Mouse (Mus musculus) mesoderm, embryonic 11.5 days (tissue): Measurements from ENCODE around the gene Shank3.

Experiments used
- DNase-seq: peaks from one replicate; pipeline ENCODE4 v3.0.0-alpha.2; 2012; ENCODE audit warnings: low read depth, low spot score

Shank3 gene

DNA sequence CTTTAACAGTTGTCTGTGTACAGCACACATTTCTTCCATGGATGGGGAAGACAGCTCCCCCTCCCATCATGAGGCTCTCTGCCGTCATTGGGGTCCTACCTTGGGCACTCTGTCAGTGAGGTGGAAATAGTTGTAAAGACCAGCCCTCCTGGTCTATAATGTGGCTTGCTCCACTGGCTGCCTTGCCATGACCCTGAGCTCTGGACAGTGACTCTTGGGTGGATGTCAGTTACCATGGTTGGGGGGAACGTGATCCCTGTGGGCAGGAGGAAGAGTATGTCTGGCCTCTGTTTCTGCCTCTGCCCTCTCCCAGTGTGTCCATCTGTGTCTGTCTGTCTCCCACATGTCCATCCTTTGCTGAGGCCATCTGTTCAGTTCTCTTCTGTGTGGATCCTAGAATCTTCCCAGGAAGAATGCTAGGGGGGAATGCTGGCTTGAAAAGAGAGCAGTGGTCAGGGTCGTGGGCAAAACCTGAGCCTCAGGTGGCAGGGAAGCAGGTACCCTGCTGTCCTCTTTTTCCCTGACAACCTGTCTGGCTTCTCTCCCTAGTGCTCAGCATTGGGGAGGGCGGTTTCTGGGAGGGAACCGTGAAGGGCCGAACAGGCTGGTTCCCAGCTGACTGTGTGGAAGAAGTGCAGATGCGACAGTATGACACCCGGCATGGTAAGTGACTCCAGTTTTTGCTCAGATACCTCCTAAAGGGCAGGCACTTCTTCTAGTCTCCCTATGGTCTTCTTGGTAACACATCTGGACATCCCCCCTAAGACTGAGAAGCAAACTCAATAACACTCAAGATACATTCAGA, 25.4 kb downstream of the Shank3 start:
- no peak for DNase-seq

DNA sequence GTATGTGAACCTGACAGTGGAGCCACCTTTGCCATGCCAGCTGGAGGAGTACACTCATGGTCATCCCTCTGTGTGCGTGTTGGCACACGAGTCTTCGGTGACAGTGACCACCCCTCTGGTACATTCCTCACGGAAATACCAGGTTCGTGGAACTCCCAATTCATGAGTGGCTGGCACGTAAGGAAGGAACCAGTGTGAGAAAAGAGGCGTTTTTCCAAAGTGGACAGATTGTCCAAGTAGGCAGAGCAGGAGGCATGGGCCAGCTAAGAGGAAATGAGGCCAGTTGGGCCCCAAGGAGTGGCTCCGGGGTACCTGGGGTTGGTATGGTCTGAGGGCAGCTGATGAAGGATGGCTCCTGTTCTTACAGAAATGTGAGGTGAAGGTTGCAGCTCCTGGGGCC, 26.0 kb downstream of the Shank3 start:
- DNase-seq = no peak

DNA sequence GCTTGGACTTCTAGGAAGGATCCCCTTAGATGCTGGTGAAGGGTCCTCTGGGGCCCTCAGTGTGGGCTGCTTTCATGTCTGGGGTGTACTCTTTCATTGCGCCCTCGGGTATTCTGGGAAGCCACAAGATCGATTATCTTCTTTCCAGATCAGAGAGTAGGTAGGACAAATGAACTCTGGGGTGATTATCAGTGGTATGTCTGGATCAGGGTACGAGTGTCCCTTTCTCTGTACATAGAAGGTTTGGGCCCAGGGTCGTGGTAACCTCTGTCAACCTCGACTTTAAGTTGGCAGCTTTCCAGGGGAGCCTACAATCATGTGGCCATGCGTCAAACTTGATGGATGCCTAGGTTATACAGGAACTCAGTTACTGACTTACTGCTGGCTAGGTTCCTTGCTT, 26.5 kb downstream of the Shank3 start:
- no peak for DNase-seq

DNA sequence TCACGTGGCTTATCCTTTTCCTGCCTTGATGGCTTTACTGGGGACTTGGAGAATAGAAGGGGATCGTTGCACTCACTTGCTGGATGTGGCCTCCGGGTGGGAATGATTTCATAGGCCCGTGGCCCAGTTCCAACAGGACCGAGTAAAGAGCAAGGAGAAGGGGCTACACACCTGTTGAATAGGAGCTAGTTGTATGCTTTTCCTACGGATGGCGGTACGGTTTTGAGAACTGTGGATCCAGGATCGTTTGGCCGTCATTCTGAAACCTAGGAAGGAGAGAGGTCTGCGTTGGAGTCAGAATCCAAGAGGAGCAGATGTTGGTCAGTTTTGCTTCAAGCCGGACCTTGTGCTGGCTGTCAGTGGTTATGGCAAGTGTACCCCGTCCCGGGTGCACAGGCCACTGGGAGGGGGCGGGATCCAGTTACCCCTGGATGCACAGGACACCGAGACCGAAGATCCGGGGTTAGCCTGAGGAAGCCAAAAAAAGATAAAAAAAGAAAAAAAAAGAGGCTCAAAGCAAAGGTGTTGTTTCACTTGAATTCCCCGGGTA, 27.4 kb downstream of the Shank3 start:
- DNase-seq = no peak

DNA sequence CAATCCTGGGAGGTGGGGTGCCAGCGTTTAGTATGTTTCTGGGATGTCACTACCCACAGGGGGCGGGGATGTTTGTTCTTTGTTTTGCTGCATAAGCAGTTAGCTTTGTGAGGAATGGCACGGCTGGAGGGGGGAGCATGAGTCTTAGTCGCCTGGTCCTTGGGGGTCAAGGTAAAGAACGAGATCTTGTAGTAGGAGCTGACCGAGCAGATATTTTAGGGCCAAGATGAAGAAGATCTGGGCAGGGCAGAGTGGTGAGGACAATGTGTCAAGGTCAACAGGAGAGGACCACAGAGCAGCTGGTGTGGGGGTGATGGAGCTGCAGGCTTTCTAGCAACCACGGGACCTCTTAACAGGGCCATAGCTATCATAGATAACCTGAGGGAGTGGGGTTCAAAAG, 28.0 kb downstream of the Shank3 start:
- DNase-seq = no peak

DNA sequence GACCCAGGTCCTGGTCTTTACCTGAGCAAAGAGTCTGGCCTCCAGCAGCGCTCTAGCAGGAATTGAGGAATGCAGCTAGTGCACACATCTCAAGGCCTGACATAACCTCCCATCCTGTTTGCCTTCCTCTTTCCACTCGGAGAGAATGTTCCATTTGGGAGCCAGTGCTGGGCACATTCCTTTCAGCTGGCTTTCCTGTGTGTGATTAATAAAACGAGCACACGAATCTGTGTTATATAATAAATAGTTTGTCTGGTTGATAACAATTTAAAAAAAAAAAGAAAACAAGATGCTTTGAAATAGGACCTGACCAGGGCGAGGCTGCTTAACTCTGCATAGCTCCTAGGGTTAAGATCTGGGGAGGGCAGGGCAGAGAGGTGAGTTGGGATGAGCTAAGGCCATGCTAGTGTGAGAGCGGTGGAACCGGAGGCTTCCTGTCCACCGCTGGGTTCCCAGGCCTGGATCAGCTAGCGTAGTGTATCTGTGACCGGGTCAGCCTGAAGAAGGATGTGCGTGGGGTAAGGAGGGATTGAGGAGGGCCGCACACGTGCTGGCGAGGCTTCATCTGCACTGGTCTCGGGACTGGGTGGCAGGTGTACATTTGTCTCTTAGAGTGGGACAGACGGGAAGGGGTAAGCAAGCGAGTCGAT, 28.9 kb downstream of the Shank3 start:
- DNase-seq = no peak

DNA sequence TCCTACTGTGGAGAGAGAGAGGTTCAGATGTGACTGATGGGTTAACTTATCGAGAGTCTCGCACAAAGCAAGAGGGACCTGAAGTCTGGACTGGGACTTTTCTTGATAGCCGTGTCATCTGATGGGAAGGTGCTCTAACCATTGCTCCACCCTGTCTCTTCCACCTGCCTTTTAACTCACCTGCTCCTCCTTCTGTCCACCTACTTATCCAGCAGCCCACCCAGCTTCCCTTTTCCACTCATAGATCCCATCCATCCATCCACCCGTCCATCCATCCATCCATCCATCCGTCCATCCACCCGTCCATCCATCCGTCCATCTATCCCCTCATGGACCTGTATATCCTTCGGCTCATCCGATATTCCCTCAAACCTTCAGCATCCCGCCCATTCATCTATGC, 29.5 kb downstream of the Shank3 start:
- no peak for DNase-seq

DNA sequence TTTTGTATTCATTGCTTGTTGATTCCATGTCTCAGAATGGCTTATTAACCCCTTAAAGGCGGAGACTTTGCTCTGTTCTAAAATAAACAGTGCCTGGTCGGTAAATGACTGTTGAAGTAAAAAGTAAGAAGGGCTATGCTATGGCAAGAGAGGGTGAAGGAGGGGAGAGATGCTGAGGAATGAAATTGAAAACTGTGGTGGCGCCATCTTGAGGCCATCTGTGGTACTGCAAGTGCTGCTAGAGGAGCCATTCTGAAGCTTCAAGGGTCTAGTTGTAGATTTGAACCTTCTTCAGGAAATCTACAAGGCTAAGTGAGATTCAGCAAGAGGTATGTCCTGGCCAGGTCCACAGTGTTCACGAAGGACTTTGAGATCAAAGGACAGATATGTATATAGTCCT, 30.9 kb downstream of the Shank3 start:
- peak; percentile 67 for DNase-seq

DNA sequence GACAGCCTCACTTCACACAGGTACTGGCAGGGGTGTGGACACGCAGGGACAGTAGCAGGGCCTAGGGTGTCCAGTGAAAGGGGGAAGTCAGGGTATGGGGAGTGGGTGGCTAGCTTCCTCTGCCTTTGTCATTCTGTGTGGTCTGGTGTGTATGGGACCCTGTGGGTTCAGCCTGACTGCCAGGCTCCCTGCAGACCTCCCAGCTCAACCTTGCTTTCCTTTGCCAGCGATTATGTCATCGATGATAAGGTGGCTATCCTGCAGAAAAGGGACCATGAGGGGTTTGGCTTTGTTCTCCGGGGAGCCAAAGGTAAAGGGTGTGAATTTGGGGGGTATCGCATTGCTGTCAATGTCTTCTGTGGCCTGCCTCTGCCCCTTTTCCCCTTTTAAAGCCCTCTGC, 32.0 kb downstream of the Shank3 start:
- DNase-seq = no peak

DNA sequence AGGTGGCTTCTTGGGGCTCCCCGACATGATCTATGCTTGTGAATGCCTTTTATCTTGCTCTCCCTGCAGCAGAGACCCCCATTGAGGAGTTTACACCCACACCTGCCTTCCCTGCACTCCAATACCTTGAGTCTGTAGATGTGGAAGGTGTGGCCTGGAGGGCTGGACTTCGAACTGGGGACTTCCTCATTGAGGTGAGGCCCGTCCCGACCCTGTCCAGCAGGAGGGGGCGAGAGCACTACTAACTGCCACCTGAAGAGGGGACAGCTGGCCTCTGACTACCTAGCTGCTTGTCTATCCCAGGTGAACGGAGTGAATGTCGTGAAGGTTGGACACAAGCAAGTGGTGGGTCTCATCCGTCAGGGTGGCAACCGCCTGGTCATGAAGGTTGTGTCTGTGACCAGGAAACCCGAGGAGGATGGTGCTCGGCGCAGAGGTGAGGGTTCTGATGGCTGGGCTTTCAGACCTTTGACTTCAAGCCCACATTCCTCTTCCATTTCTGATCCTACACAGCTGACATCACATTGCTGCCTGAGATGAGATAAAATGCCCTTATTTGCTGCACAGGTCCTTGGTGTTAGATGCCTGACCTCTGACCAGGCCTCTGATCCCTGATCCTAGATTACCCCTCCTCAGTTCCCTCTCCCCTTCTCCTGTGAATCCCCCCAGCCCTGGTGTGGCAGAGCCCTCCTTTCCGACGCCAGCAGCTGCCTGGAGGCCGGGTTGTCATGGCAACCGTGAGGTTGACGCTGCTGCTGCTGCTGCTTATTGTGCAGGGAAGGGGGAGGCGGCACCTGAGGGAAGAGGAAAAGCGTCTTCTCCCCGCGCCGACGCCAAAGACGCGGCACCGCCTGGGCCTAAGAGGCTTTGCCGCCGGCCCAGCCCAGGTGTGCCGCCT, 32.9 kb downstream of the Shank3 start:
- DNase-seq = peak; percentile 86

DNA sequence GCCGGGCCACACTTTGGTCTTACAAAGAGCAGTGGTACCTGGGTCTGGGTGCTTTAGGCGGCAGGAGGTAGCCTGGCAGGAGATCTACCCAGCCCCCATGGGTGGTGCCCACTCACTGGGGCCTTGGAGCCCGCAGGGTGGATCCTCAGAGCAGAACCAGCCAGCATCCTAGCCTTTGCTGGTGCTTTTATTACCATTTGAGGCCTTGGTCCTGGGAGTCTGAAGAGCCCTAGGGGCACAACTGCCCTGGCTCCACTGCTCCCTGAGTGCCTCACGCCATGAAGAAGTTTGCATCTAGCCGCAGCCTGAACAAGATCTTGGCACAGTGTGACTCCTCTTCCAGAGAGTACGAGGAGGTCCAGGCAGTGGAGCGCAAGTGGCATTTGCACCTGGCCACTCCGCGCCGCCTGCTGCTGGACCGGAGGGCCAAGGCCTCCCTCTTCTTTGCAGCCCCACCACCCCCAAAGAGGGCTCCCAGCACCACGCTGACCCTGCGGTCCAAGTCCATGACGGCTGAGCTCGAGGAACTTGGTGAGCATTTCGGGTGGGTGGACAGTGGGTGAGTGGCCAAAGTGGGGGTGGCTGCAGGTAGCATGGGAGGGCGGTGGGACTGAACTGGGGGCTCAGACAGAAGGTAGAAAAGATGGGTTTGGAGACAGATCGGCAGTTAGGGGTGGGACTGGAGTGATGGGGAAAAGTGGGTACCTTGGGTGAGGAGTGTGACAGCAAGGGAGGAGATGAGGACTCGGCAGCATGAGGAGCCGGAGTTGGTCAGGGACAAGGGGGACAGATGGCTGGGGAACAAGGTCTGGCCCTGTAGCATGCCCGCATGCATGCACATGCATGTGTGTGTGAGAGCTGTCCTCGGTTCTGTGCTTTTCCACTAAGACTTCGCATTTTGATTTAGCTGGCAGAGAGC, 33.8 kb downstream of the Shank3 start:
- no peak for DNase-seq

DNA sequence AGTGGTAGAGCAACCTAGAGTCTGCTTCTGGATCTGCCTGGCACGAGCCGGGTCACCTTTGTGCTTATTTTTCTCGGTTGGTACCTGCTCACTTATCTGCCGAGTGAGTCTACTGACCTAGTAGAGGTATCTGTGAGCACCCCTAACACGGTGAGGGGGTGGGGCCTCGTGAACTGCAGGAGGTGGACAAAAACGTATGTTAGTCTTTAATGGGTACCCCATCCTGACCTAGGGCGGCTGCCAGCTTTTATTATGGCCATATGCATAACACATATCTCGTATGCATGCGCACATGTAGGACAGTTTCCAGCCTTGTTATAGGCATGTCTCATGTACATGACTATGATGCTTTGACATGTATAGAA, 34.4 kb downstream of the Shank3 start:
- no peak for DNase-seq

DNA sequence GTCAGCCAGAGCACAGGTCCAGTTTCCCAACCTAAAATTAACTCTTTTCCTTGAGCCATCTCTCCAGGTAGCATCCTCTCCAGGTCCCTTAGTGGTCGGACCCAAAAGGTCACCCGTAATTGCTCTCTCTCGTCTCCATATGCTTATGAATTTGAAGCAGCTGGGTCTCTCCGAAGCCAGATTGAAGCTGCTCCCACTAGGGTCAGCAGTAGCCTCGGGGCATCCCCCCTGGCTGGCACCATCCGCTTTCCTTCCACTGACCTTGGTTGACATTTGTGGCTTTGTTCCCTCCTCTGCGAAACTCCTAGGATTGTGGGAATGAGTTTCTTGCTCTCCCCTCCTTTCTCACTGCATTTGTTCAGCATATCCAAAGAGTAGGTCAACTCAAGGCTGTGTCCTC, 44.7 kb downstream of the Shank3 start:
- DNase-seq = no peak

DNA sequence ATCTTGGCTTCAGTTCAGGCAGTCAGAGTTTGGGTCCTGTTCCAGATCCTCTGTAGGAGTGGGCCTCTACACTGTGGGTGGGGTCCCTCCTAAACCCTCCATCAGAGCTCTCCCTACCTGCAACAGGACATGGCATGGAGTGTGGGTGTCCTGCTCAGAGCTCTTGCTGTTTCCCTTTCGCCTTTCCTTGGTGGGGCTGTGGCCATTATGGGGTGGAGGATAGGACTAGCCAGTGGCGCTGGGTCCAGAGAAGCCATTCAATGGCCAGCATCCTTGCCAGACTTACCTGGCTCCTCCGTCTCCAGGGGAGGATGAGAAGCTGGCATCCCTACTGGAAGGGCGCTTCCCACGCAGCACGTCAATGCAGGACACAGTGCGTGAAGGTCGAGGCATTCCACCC, 47.9 kb downstream of the Shank3 start:
- no peak for DNase-seq

DNA sequence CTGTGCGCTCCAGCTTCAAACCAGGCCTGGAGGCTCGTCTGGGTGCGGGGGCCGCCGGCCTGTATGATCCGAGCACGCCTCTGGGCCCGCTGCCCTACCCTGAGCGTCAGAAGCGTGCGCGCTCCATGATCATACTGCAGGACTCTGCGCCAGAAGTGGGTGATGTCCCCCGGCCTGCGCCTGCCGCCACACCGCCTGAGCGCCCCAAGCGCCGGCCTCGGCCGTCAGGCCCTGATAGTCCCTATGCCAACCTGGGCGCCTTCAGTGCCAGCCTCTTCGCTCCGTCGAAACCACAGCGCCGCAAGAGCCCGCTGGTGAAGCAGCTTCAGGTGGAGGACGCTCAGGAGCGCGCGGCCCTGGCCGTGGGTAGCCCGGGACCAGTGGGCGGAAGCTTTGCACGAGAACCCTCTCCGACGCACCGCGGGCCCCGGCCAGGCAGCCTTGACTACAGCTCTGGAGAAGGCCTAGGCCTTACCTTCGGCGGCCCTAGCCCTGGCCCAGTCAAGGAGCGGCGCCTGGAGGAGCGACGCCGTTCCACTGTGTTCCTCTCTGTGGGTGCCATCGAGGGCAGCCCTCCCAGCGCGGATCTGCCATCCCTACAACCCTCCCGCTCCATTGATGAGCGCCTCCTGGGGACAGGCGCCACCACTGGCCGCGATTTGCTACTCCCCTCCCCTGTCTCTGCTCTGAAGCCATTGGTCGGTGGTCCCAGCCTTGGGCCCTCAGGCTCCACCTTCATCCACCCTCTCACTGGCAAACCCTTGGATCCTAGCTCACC, 48.6 kb downstream of the Shank3 start:
- peak; percentile 76 for DNase-seq

DNA sequence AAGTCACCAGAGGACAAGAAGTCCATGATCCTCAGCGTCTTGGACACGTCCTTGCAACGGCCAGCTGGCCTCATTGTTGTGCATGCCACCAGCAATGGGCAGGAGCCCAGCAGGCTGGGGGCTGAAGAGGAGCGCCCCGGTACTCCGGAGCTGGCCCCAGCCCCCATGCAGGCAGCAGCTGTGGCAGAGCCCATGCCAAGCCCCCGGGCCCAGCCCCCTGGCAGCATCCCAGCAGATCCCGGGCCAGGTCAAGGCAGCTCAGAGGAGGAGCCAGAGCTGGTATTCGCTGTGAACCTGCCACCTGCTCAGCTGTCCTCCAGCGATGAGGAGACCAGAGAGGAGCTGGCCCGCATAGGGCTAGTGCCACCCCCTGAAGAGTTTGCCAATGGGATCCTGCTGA, 49.4 kb downstream of the Shank3 start:
- DNase-seq = no peak

DNA sequence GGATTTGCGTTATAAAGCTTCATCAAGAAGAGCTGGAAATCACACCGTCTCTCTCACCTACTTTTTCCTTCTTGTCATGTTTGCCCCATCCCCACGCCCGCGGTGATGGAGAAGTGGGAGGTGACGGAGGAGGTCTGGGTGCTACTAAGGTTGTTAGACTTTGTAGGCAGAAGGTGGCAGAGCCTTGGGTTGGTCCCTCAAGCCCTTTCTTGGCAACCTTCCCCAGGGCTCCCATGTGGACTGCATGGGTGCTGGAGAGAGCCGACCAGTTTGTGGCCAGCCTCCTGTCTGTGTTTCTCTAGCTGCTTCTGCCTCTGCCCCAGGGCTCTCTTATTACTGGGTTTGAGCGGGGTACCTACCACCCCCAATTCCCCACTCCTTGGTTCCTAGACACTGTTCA, 51.1 kb downstream of the Shank3 start:
- no peak for DNase-seq

DNA sequence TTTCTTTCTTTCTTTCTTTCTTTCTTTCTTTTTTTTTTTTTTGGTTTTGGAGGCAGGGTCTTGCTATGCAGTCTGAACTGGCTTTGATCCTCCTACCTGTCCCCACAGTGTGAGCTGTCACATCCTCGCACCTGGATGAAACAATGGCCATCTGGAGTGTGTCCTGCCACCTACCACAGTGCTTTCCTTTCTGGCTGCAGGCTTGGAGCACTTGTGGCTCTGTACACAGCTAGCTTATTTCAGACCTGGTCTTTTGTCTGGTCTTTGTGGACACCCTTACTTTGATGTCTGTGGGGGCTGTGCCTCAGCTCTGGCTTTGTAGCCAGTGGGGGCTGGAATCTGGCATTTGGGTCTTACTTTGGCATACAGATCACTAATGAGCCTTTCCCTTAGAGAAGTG, 52.3 kb downstream of the Shank3 start:
- no peak for DNase-seq

DNA sequence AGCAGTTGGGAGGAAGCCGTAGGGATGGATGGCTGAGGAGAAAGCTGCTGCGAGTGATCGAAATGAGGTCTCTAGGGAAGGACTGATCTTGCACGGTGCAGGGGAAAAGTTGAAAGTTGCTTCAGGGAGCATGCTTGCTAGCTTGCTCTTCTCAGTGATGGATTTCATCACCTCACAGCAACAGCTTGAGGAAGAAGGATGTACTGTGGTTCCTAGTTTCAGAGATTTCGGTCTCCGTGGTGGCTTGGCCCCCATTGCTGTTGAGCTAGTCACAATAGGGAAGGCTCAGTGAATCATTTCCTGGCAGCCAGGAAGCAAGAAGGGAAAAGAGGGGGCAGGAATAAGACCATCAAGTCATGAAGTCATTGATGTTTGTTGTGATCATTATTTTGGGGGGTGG, 56.2 kb downstream of the Shank3 start:
- DNase-seq = no peak

DNA sequence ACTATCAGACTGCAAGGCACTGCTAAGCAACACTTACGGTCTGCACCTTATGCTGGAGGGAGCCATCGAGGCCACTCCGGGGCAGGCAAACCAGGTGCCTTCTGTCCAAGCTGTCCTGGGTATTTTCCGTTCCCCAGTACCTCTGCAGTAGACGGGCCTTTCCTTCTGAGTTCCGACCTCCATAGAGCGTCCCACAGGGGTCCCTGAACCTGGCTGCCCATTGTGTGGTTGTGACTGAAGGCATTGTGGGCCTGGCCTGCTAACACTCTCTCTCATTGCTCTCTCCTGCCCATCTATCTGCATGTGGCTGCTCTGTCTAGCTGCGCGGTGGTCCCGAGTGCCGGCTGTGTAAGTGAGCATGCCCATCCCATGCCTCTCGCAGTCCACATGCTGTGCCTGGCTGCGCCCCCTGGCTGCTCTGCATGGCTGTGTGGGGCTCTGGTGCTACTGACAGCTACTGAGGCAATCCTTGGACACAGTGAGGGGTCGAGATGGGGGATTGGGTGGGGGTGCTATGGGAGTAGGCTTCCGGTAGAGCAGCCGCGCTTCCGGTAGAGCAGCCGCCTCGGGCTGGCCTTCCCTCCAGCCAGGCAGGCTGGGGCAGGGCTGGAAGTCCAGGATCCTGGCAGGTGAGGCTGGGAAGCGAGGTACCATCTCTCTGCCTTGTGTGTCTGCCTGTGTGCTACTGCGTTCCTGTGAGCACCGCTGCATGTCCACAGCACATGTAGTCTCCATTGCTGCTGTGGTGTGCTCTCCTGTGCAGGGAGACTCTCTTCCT, 57.2 kb downstream of the Shank3 start:
- DNase-seq = peak; percentile 51
